Mouse (Mus musculus) adrenal gland, postnatal 25 days (tissue): ENCODE measurements around the gene Bpifb3. TPM values are rescaled to one million over a fixed set of nuclear protein-coding genes. Genes with fewer than 3 reads are reported as not detected.

Source experiments
- total RNA-seq: library from RNA; stranded (reverse); gene quantifications from 2 replicates; pipeline ENCODE4 v1.2.3, GENCODE M21; 2021

The Bpifb3 gene
- total RNA-seq, 1 experiment from 2014 or later: not detected

Other genes with a start within 250 kb of the Bpifb3 start
- gene Dnmt3c, start 221.6 kb upstream of the Bpifb3 start, total RNA-seq: not detected in 2 replicates
- gene Mapre1, start 177.0 kb upstream of the Bpifb3 start, total RNA-seq: 66.2 and 108 TPM in 2 replicates
- 0.27 TPM in 1 of 2 replicates, not detected in the other for gene Efcab8, start 138.3 kb upstream of the Bpifb3 start, total RNA-seq
- gene Sun5, start 47.1 kb upstream of the Bpifb3 start, total RNA-seq: not detected in 2 replicates
- gene Bpifb2, start 43.2 kb upstream of the Bpifb3 start, total RNA-seq: not detected in 2 replicates
- gene Bpifb6, start 17.8 kb upstream of the Bpifb3 start, total RNA-seq: 6.3 and 7.2 TPM in 2 replicates
- gene Bpifb4, start 20.0 kb downstream of the Bpifb3 start, total RNA-seq: not detected in 2 replicates
- not detected in 2 replicates for gene Bpifa6, start 56.7 kb downstream of the Bpifb3 start, total RNA-seq
- 0.43 TPM in 1 of 2 replicates, not detected in the other for gene Bpifa2, start 90.0 kb downstream of the Bpifb3 start, total RNA-seq
- not detected in 2 replicates for gene Bpifa3, start 212.1 kb downstream of the Bpifb3 start, total RNA-seq
- gene Bpifa1, start 224.7 kb downstream of the Bpifb3 start, total RNA-seq: not detected in 2 replicates
- not detected in 2 replicates for gene Bpifa5, start 244.4 kb downstream of the Bpifb3 start, total RNA-seq